Mouse (Mus musculus) left cerebral cortex, postnatal 14 days (tissue): Measurements from ENCODE around the gene Surf1. TPM values are rescaled to one million over a fixed set of nuclear protein-coding genes. Genes with fewer than 3 reads are reported as not detected.

Experiments
- DNase-seq, 2 experiments: peaks; one replicate each; pipeline ENCODE4 v3.0.0; 2021 to 2022; ENCODE audit warnings: low spot score in 2 of 2, mixed read lengths in 1 of 2
- intact Hi-C: fragments of 180-260 bp; cut with DNase I; formaldehyde crosslinking; loops from one replicate; pipeline ENCODE4 v1.15.1; 2025
- long read RNA-seq, 2 experiments: library from polyadenylated mRNA; stranded (forward); transcript quantifications; one replicate each; pipeline ENCODE4 v2.0.0; 2021
- total RNA-seq, 2 experiments: library from RNA; stranded (reverse); gene quantifications; 2 replicates each; pipeline ENCODE4 v1.2.3; 2021

The Surf1 gene
- 10 to 100 TPM; 82.5 to 87.3 TPM for total RNA-seq
- long read RNA-seq, experiment 1, transcript Surf1-209 (9 exons, 1,151 nt): major isoform, 15 of 68 reads
- long read RNA-seq, experiment 1, transcript Surf1-201 (9 exons, 1,173 nt): minor isoform, 10 of 68 reads
- long read RNA-seq, experiment 1, partial matches to known transcripts: 12 of 68 reads
- long read RNA-seq, experiment 1, other reads (novel, unspliced or antisense): 27 of 68 reads
- long read RNA-seq, experiment 2, transcript Surf1-201 (9 exons, 1,173 nt): major isoform, 11 of 49 reads
- long read RNA-seq, experiment 2, transcript Surf1-209 (9 exons, 1,151 nt): minor isoform, 7 of 49 reads
- long read RNA-seq, experiment 2, partial matches to known transcripts: 10 of 49 reads
- long read RNA-seq, experiment 2, other reads (novel, unspliced or antisense): 17 of 49 reads

DNA sequence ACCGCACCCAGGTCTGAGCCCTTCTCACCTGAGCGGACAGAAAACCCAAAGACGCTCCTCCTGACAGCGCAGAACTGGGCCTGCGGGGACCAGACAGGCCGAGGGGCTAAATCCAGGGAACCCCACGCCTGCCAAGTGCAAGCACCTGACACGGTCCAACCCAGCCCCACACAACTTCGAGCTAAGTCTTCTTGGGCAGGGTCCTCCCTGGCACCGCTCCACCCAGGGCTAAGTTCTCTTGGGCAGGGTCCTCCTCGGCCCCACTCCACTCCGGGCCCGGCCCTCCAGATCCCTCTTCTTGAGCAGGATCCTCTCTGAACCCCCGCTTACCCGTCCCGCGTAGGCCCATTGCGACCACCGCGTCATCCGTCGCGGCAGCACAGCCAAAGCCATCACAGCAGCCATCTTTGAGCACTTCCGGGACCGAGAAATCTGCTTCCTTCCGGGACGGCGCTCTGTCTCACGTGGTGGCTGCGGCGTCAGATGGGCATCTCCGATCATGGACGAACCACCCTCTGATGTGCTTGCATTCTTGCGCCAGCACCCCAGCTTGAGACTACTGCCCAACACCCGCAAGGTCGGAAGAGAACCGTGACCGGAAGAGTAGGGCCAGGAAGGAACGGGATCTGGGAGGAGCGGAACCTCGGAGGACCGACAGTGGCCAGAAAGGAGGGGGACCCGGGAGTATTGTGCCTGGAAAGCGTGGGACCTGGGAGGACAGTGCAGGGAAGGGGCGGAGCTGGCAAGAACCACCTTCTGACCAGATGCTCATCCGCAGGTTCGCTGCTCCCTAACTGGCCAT, at the start of gene Surf1, which contains the start of gene Surf2:
TSS of gene Surf1 (minus strand) at position 604 of the 802 bp plus-strand sequence.
TSS of gene Surf2 (plus strand) at position 441 of the 802 bp plus-strand sequence.
- DNase-seq: peak; percentile 88 to 89
- intact Hi-C loops: loop anchor here (5.0 to 10.0 kb wide), 2 partner anchors 46 to 109 kb away; partner anchors contain the start of genes Rexo4 and Slc2a6

DNA sequence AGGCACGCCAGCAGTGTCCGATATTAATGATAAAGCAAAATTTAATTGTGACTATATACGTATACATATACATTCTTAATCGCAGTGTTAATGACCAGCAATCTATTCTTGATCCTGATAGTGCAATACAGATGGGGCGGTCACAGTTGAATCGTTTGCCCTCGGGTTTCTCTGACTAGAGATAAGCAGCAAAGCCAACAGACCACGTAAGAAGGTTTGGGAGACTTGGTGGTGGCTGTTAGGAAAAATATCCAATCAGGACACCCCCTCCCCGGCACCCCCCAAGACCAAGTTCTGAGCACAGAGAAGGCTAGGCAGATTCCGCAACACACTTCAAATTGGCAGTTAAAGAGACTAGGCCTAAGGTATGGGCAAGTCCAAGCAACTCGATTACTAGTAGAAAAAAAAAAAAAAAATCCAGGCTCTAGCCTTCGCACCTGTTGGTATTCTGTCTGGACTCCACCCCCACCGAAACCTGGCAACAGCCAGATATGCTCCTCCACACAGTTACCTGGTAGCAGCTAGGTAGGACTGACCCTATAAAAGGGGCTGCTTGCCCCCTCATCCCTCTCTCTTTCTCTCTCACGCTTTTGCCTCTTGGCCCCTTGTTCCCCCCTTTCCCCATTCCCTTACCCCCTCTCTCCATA, 48.5 kb upstream of the Surf1 start:
- intact Hi-C loops: loop anchor here (1.0 to 5.0 kb wide), 2 partner anchors 44 to 48 kb away; partner anchors contain the start of genes Cacfd1, Surf1 and Surf2
- DNase-seq: no peak

DNA sequence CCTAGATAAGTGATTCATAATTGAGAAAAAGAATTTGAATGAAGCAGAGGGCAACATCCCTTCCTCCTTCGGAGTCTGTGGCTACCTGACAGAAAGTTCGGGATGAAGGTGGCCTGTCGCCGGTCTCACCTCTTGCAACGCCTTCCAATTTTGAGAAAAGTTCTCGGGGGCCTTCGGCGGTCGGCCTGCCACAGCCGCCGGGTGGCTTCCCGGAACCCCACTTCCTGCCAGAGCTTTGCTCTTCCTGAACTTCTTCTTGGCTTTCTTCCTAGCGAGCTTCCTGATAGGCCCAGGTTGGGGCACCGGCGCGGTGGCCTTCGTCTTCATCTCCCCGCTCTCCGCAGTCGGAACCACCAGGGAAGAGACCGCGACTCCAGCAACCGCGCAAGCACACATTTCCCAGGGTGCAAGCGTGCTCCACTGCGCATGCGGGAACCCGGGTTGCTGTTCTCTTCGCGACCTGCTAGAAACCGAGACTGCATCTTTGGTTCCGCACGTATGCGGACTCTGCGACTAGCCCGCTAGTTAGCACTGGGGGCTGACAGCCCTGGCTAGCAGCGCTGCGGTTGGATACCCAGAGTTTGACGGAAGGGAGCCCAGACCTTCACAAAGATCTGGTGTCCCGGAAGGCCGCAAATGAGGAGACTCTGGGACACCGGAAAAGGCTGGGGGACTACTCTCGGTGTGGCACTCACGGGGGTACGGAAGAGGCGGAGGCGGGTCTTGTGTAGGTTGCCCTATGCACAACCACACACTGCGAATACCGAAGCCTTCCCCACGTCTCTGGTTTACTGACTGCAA, 47.8 kb upstream of the Surf1 start, which contains the start of gene Rexo4:
TSS of gene Rexo4 (minus strand) at position 464 of the 801 bp plus-strand sequence.
- peak; percentile 96 for DNase-seq
- intact Hi-C loops: loop anchor here (1.0 to 5.0 kb wide), 2 partner anchors 45 to 47 kb away; partner anchors contain the start of genes Cacfd1, Surf1 and Surf2

DNA sequence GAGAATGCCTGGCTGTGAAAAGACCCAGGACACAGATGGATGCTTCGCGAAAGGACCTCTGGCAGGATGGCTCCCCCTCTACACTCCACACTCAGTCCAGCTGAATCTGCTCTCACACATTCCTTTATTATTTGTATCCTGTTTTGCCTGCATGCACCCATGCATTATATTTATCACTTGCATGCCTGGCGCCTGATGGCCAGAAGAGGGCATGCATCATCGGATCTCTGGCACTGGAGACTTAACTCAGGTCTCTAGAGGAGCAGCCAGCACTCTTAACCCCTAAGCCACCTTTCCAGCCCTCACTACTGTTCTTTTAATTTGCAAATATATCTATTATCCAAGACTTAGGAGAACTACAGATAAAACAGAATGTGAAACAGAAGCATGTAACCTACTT, 44.4 kb upstream of the Surf1 start:
- intact Hi-C loops: loop anchor here (5.0 kb wide), 1 partner anchor 43 kb away; the partner anchor contains the start of genes Surf1 and Surf2
- peak in 1 of 2 experiments; percentile 28 for DNase-seq

DNA sequence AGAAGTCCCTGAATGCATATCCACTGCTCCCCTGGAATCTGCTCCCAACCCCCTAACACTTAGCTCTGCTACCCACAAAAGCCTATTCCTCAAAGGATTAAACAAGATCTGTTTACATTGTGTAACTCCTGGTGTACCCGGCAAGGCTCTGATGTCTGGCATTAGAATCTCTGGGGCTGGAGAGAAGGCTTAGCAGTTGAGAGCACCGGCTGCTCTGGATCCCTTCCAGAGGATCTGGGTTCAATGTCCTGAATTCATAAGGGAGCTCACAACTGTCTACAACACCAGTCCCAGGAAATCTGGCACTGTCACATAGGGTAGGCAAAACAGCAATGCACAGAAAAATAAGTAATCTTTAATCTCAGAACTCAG, 41.1 kb upstream of the Surf1 start:
- no peak for DNase-seq
- intact Hi-C loops: no loop called here

DNA sequence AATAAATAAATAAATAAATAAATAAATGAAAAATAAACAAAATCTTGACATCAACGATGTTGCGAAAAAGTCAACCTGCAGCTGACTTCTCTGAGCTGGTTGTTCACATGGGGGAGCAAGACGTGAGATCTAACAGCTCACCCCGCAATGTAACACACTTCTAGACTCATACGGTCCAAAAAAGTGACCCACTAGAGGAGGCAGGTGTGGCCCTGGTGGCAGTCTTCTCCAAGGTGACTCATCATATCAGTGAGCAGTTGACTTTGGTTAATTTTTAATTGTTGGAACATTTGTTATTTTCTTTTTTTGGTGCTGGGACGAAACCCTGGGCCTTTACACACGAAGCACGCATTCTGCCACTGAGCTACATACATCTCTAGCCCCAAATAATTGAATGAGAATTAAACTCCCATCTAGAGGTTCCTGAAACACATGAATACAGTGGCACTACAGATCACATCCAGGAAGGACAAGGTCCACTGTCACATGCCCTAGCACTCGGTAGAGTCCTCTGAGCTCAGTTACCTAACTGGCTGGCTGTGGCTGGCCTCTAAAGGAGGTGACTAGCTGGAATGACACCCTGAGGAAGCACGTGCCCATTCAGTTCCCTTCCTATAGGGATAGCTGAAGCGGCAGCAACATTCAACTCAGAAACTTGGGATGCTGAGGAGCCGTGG, 40.6 kb upstream of the Surf1 start:
- no peak for DNase-seq

DNA sequence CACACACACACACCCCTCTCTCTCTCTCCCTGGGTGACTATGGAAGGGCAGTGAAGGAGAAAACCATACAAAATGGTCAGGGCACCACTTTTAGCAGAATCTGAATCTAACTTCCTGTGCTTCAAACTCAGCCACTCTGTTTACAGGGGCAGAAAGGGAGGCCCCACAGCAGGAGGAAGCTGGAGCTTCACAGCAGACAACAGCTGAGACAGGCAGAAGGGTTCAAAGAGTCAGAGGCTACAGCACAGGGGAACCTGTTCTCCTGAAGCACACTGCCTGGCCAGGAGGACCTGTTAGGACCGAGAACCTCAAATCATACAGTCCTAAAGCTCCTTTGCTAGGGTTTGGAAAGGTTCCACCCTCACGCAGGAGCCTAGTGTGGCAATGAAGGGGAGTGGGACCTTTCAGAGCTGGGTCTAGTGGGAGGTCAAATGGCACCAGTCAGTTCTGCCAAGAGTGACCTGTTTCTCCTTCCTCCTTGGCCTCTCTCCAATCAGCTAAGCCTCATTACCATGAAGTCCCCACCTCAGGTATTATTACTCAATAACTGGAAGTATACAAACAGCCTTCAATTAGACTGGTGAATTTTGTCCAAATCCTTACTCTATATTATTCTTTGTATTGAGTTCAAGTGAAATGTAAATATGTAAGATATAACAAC, 38.5 kb upstream of the Surf1 start:
- intact Hi-C loops: no loop called here
- DNase-seq: no peak

More for the DNA sequence above, 40.6 kb upstream of the Surf1 start:
- intact Hi-C loops: no loop called here

DNA sequence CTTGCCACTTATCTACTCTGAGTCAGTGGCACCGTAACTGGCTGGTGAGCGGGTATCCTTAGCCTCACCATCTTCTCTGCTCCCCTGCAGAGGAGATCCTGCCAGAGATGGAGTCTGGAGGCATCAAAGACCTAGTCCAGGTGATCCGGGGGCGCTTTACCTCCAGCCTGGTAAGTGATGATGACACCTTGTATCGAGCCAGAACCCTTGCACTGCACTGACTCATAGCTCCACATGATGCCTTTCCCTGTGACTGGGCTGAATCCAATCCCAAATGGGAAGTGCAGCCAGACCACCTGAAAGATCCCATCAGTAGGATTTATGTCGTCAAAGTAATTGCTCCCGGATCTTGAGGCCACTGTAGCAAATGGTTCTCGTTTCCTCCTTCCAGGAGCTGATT, 36.5 kb upstream of the Surf1 start:
- intact Hi-C loops: no loop called here
- no peak for DNase-seq

DNA sequence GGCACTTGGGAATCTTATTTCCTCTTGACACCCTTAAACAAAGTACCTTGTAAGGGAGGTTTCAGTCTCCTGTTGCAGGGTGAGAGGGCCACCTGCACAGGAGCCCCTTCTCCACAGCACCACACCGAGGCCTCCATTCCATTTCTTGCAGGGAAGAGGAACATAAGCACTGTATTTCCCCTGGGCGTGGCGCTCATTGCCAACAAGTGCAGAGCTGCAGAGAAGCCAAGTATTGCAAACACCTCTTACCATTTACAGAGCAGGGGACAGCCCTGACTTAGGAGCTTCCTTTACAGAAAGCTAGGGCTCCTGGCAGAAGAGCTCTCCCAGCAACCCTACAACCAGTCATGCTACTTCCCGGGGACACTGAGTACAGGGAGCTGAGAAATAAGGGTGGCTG, 35.9 kb upstream of the Surf1 start:
- no peak for DNase-seq
- intact Hi-C loops: no loop called here

DNA sequence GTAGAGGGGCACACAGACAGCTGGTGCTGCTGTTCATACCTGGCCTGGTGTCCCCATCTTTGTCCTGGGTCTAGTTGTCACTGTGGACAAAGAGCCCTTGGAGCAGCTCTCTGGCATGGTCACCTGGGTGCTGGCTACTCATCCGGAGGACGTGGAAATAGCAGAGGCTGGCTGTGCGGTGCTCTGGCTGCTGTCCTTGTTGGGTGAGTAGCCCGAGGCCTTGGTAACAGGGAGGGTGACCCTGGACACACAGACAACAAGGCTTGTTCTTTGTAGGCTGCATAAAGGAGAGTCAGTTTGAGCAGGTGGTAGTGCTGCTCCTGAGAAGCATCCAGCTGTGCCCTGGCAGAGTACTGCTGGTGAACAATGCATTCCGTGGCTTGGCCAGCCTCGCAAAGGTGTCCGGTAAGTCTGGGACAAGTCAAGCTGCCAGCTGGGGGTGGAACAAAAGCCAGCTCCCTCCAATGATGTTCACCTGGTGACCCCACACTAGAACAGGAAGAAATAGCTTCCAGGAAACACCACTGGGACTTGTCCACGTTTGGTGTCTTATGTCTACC, 35.1 kb upstream of the Surf1 start:
- intact Hi-C loops: no loop called here
- no peak for DNase-seq

DNA sequence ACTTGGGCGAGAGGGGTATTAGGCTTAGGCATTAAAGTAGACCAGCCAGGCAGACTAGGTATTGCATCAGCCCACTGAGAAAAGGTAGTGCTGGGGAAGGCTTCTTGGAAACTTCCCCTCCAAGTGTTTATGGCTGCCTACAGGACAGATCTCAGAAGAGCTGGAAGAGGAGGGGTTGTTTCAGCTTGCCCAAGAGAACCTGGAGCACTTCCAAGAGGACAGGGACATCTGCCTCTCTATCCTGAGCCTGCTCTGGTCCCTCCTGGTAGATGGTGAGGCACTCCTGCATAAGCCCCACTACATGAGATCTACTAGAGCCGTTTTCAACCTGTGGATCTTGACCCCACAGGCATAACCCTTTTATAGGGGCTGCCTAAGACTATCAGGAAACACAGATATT, 34.1 kb upstream of the Surf1 start:
- DNase-seq: no peak

DNA sequence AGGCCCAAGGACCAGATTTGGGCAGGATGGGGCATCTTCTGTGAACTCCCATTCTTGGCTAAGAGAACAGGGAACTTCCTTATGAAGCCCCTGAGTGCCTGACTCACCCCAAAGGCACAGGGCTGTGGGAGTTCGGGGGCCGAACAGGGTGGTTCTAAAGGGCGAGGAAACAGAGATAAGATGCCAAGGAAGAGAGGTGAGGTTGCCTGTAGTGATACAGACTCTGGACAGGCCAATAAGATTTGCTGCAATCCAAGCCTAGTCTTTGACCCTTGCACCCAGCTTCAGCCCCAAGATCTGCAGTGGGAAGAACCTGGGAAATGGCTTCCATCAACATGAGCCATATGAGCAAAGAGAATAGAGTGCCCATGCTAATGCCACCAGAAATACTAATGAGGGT, 26.9 kb upstream of the Surf1 start:
- DNase-seq: no peak
- intact Hi-C loops: no loop called here

More for the DNA sequence above, 34.1 kb upstream of the Surf1 start:
- intact Hi-C loops: no loop called here

DNA sequence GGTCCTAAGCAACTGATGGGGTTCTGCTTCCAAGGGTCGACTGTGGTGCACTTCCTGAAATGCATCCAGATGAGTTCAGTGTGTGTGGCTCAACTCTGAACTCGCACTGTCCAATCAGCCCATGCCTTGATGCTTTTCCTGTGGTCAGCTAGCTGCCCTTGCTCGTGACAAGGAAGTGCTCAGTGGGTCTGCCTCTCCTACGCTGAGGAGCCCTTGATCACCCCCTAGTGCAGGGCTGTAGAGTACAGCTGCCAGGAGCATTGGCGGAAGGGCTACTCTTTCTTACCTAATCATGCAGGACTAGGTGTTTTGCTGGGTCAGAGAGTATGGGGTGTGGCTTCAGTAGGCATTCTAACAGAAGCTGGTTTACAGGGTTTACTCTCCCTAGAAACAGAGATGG, 25.2 kb upstream of the Surf1 start:
- no peak for DNase-seq
- intact Hi-C loops: no loop called here

DNA sequence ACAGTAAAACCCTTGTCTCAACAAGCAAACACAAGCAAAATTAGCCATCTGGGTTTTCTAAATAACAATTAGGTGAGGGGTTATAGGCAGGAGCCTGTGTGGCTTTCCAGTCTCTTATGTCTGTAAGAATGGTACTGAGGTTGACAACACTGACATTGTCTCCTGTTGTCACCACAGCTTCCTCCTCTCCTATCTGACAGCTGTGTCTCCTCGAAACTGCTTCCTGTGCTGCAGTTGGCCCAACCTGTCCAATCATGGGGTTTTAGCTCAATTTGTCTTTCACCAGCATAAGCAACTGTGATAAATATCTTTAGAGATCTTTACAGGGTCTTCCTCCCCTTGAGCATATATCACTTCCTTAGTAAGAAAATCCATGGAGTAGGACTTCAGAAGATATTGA, 20.1 kb upstream of the Surf1 start:
- intact Hi-C loops: no loop called here
- no peak for DNase-seq

DNA sequence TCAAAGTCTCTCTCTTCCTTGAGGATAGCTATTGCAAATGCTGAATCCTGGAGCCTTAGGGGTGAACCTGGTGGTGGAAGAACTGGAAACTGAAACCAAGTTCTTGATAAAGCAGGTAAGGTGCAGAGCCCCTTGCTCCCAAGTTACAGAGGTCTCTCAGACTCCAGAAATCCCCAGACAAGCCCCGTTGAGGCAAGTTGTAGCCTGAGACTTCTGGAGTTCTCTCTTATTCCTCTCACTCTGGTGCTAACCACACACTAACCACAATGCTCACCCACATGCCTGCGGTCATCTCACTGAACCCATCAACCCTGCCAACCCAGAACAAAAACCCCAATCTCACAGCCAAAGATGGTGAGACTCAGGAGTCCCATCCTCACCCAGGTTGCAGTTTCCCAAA, 19.0 kb upstream of the Surf1 start:
- intact Hi-C loops: no loop called here
- no peak for DNase-seq

DNA sequence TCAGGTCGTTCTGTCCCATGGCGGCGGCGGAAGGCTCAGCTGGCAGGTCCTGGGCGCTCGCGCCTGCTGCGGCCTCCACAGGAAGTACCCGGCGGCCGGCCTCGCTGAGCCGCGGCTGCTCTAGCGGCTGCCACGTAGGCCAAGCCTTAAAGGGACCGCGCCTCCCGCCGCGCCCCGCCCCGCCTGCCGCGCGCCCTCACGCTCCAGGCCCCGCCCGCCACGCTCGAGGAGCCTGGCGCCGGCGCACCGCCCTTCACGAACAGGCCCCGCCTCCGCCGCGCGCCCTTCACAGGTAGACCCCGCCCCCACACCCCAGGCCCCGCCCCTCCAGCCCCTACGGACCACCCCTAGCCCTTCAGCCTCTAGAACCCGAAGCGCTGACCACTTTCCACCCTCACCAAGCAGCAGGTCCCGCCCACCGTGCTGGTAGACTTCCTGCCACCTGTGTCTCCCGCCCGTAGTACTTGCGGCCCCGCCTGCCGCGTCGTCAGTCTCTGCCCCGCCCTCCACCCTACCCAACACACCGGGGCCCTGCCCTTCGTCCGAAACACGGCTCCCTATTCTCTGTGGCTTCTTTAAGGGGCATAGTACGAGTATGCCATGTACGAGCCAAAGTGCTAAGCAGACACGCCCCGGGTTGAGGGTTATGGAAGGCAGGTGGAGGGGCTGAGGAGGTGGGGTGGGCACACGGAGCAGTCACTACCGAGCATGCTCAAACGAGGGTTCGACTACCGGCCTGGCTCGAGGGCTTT, 17.1 kb upstream of the Surf1 start, which contains the start of the genes Surf4 and Stkld1:
TSS of gene Surf4 (minus strand) at position 625 of the 752 bp plus-strand sequence.
TSS of gene Stkld1 (plus strand) at position 744 of the 752 bp plus-strand sequence.
- intact Hi-C loops: no loop called here
- peak; percentile 93 to 94 for DNase-seq
